Mouse (Mus musculus) adrenal gland, adult 8-10 months (tissue): ENCODE data around the gene Mrpl1. TPM values are rescaled to one million over a fixed set of nuclear protein-coding genes. Genes with fewer than 3 reads are reported as not detected.

ENCODE experiments used
- DNase-seq: peaks from one replicate; pipeline ENCODE4 v3.0.0; 2022
- total RNA-seq, 4 experiments: library from RNA; stranded (reverse); gene quantifications; 2 replicates each; pipeline ENCODE4 v1.2.4; 2022

Gene Mrpl1
- total RNA-seq, 4 experiments from 2014 or later = 16.3 to 22.2 (median 22.1) TPM

- no peak for DNase-seq
These were observed 102.4 kb downstream of the Mrpl1 start for GRCm38 (mm10) chr5:96311677-96312076.

Other genes with a start within 250 kb of the Mrpl1 start
- 10 to 100 TPM; 65.1 to 82.6 (median 74.7) TPM for gene Cnot6l, start 45.3 kb upstream of the Mrpl1 start, total RNA-seq
- 1 to 10 TPM; 1.3 to 4.1 (median 2.1) TPM for gene Fras1, start 164.5 kb downstream of the Mrpl1 start, total RNA-seq